Mouse (Mus musculus) neural tube, embryonic 14.5 days (tissue): ENCODE measurements around the gene Ccdc151. TPM values are rescaled to one million over a fixed set of nuclear protein-coding genes. Genes with fewer than 3 reads are reported as not detected.

Experiments used
- ATAC-seq: fragments of 200-750 bp; cut with Nextera tagmentation; 2 replicates; pipeline ENCODE4 v1.8.0; 2017; ENCODE audit warnings: low read depth, mild to moderate bottlenecking, moderate TSS enrichment, moderate library complexity
- H3K27ac ChIP-seq: fragments of 300-500 bp; sonication (generic); 2 replicates; pipeline ENCODE4 v1.5.1; 2014; ENCODE audit warnings: low read depth, mild to moderate bottlenecking, control low read depth, low read length, moderate library complexity, mixed read lengths
- H3K27me3 ChIP-seq: fragments of 300-500 bp; sonication (generic); 2 replicates; pipeline ENCODE4 v1.6.1; 2014; ENCODE audit warnings: low read length; ENCODE audit not compliant: control insufficient read depth, insufficient read depth
- H3K36me3 ChIP-seq: fragments of 300-500 bp; sonication (generic); 2 replicates; pipeline ENCODE4 v1.6.1; 2014; ENCODE audit warnings: low read length, mixed read lengths; ENCODE audit not compliant: control insufficient read depth, insufficient read depth
- H3K4me1 ChIP-seq: fragments of 300-500 bp; sonication (generic); 2 replicates; pipeline ENCODE4 v1.6.1; 2014; ENCODE audit warnings: low read length; ENCODE audit not compliant: control insufficient read depth, insufficient read depth
- H3K4me2 ChIP-seq: fragments of 300-500 bp; sonication (generic); 2 replicates; pipeline ENCODE4 v1.6.1; 2014; ENCODE audit warnings: mild to moderate bottlenecking, low read depth, low read length, control low read depth
- H3K4me3 ChIP-seq: fragments of 300-500 bp; sonication (generic); 2 replicates; pipeline ENCODE4 v1.5.1; 2014; ENCODE audit warnings: low read depth, low read length, control low read depth, mixed read lengths
- H3K9ac ChIP-seq: fragments of 300-500 bp; sonication (generic); replicated peaks from 2 replicates; pipeline ENCODE4 v1.6.1; 2014; ENCODE audit warnings: low read depth, mild to moderate bottlenecking, control low read depth, low read length, mixed read lengths
- H3K9me3 ChIP-seq: fragments of 300-500 bp; sonication (generic); 2 replicates; pipeline ENCODE4 v1.6.1; 2016; ENCODE audit warnings: low read length; ENCODE audit not compliant: control insufficient read depth
- WGBS: fragments of 180-500 bp; shearing (Covaris S2); extraction: QIAGEN DNeasy Blood & Tissue Kit; methylation state at CpG from one replicate; pipeline ENCODE4 v1.1.7; 2014; 5-methylcytosine and 5-hydroxymethylcytosine counted together
- polyA plus RNA-seq: library from polyadenylated mRNA; unstranded; fragments of >200 nt; fragmentation: Nextera tagmentation; extraction: Ambion mirVana; gene quantifications from 2 replicates; pipeline ENCODE4 v1.2.1, GENCODE M21; 2014

Gene Ccdc151
- polyA plus RNA-seq, 1 experiment from 2014 or later: 5.4 TPM

- peak; percentile 66 for ATAC-seq
- Histone ChIP-seq H3K4me3 (peak overlapping the region; percentile 30), H3K36me3 (no peaks in the 10 kb centered on the region), H3K4me2 (peak overlapping the region; percentile 63), H3K27me3 (peaks cover 33% of the 10 kb centered on the region), H3K9ac (peak overlapping the region; percentile 11; the same call in 1 of the 2 replicates), H3K4me1 (peaks cover 19% of the 10 kb centered on the region), H3K9me3 (no peaks in the 10 kb centered on the region), H3K27ac (no peak overlapping the region)
- WGBS: 4% methylated on average over 34 of the region's 34 CpGs
Observed at GRCm38 (mm10) chr9:21962416-21963059, 39.9 kb downstream of the Ccdc151 start.

GRCm38 (mm10) chr9:21962010-21962409 is 40.4 kb downstream of the Ccdc151 start:
- peak; percentile 35; the same call in 1 of the 2 replicates for ATAC-seq
- H3K36me3 ChIP-seq: no peaks in the 10 kb centered on the region
- no peak overlapping the region for H3K27ac ChIP-seq
- peak overlapping the region; percentile 30 for H3K4me3 ChIP-seq
- no peaks in the 10 kb centered on the region for H3K9me3 ChIP-seq
- H3K4me2 ChIP-seq: peak overlapping the region; percentile 63
- WGBS: 2% methylated on average over 15 of the region's 15 CpGs
- H3K4me1 ChIP-seq: peaks cover 19% of the 10 kb centered on the region
- peak overlapping the region; percentile 11; the same call in 1 of the 2 replicates for H3K9ac ChIP-seq
- peaks cover 33% of the 10 kb centered on the region for H3K27me3 ChIP-seq

GRCm38 (mm10) chr9:21961366-21961980 is 41.0 kb downstream of the Ccdc151 start:
- Histone ChIP-seq H3K4me1 (peaks cover 19% of the 10 kb centered on the region), H3K9me3 (no peaks in the 10 kb centered on the region), H3K4me2 (peak overlapping the region; percentile 63), H3K4me3 (peak overlapping the region; percentile 13; the same call in 1 of the 2 replicates), H3K9ac (no peak overlapping the region), H3K27ac (no peak overlapping the region), H3K36me3 (no peaks in the 10 kb centered on the region), H3K27me3 (peaks cover 33% of the 10 kb centered on the region)
- 1% methylated on average over 35 of the region's 35 CpGs for WGBS
- ATAC-seq: no peak

- no peak overlapping the region for H3K4me3 ChIP-seq
- no peak overlapping the region for H3K4me2 ChIP-seq
- H3K27me3 ChIP-seq: peaks cover 33% of the 10 kb centered on the region
- WGBS: 9% methylated on average over 26 of the region's 26 CpGs
- H3K9me3 ChIP-seq: no peaks in the 10 kb centered on the region
- no peaks in the 10 kb centered on the region for H3K36me3 ChIP-seq
- ATAC-seq: no peak
- no peak overlapping the region for H3K27ac ChIP-seq
- peaks cover 19% of the 10 kb centered on the region for H3K4me1 ChIP-seq
- H3K9ac ChIP-seq: no peak overlapping the region
Observed at GRCm38 (mm10) chr9:21960558-21961208, 41.8 kb downstream of the Ccdc151 start.

GRCm38 (mm10) chr9:21960135-21960534 is 42.3 kb downstream of the Ccdc151 start:
- Histone ChIP-seq H3K9ac (no peak overlapping the region), H3K4me2 (no peak overlapping the region), H3K36me3 (no peaks in the 10 kb centered on the region), H3K27me3 (peaks cover 33% of the 10 kb centered on the region), H3K27ac (no peak overlapping the region), H3K9me3 (no peaks in the 10 kb centered on the region), H3K4me3 (no peak overlapping the region), H3K4me1 (peaks cover 19% of the 10 kb centered on the region)
- no peak for ATAC-seq
- WGBS: 50% methylated on average over 9 of the region's 9 CpGs

- 85% methylated on average over 7 of the region's 7 CpGs for WGBS
- Histone ChIP-seq H3K4me3 (no peak overlapping the region), H3K4me2 (no peak overlapping the region), H3K27me3 (peaks cover 33% of the 10 kb centered on the region), H3K36me3 (no peaks in the 10 kb centered on the region), H3K27ac (no peak overlapping the region), H3K9me3 (no peaks in the 10 kb centered on the region), H3K4me1 (peaks cover 19% of the 10 kb centered on the region), H3K9ac (no peak overlapping the region)
- no peak for ATAC-seq
Observed at GRCm38 (mm10) chr9:21959244-21959643, 43.2 kb downstream of the Ccdc151 start.

- WGBS: 88% methylated on average over 5 of the region's 5 CpGs
- H3K27me3 ChIP-seq: peaks cover 32% of the 10 kb centered on the region
- H3K27ac ChIP-seq: no peak overlapping the region
- H3K4me1 ChIP-seq: peaks cover 18% of the 10 kb centered on the region
- ATAC-seq: no peak
- no peak overlapping the region for H3K4me2 ChIP-seq
- no peaks in the 10 kb centered on the region for H3K9me3 ChIP-seq
- no peak overlapping the region for H3K9ac ChIP-seq
- no peaks in the 10 kb centered on the region for H3K36me3 ChIP-seq
- no peak overlapping the region for H3K4me3 ChIP-seq
Observed at GRCm38 (mm10) chr9:21958372-21958771, 44.1 kb downstream of the Ccdc151 start.

GRCm38 (mm10) chr9:21955570-21956281 is 46.7 kb downstream of the Ccdc151 start, which contains the start of gene Swsap1:
Gene Swsap1, plus strand, starts transcription at chr9:21955755.
- ATAC-seq: peak; percentile 99
- peak within 1 kb of the TSS; percentile 62 for H3K4me3 ChIP-seq
- peaks cover 11% of the 10 kb centered on the region for H3K27me3 ChIP-seq
- H3K4me1 ChIP-seq: no peaks in the 10 kb centered on the region
- no peaks in the 10 kb centered on the region for H3K36me3 ChIP-seq
- H3K4me2 ChIP-seq: peak within 1 kb of the TSS; percentile 62
- no peaks in the 10 kb centered on the region for H3K9me3 ChIP-seq
- peak within 1 kb of the TSS; percentile 67 for H3K9ac ChIP-seq
- WGBS: under 1% methylated on average over 51 of the region's 54 CpGs
- peak within 1 kb of the TSS; percentile 94 for H3K27ac ChIP-seq
